Mouse (Mus musculus) lung, adult 2 months (tissue): ENCODE data around the gene Selp. TPM values are rescaled to one million over a fixed set of nuclear protein-coding genes. Genes with fewer than 3 reads are reported as not detected.
A peak's percentile ranks its signal among the peaks of the same experiment; 100 is the strongest.

Source experiments
- DNase-seq: peaks from one replicate; pipeline ENCODE4 v3.0.0; 2022
- H3K4me1 ChIP-seq: fragments of 200-500 bp; 2 replicates; pipeline ENCODE4 v1.6.1; 2011; ENCODE audit warnings: low read length; ENCODE audit not compliant: control insufficient read depth, insufficient read depth
- H3K4me3 ChIP-seq: fragments of 200-500 bp; replicated peaks from 2 replicates; pipeline ENCODE3; 2011; ENCODE audit warnings: low read depth, mild to moderate bottlenecking, control low read depth, low read length; ENCODE audit errors: extremely low read depth
- CTCF ChIP-seq: fragments of 200-500 bp; IDR thresholded peaks from 2 replicates; pipeline ENCODE4 v1.5.1; 2011; ENCODE audit warnings: mild to moderate bottlenecking, low read length, control low read depth; ENCODE audit not compliant: insufficient read depth
- POLR2A ChIP-seq: fragments of 200-500 bp; IDR thresholded peaks from 2 replicates; pipeline ENCODE4 v1.6.1; 2011; ENCODE audit warnings: low read depth, mild to moderate bottlenecking, control low read depth, low read length, borderline replicate concordance; ENCODE audit errors: extremely low read depth
- WGBS: fragments of 180-500 bp; shearing (Covaris S2); methylation state at CpG from one replicate; pipeline ENCODE4 v1.1.7; 2018; 5-methylcytosine and 5-hydroxymethylcytosine counted together
- polyA plus RNA-seq: library from polyadenylated mRNA; depleted of rRNA; stranded (reverse); fragments of >200 nt; gene quantifications from 2 replicates; pipeline ENCODE4 v1.2.3, GENCODE M21; 2012

The Selp gene
- polyA plus RNA-seq, 1 experiment: 7.4 TPM

GRCm38 (mm10) chr1:164154983-164155382 is 39.9 kb downstream of the Selp start:
- no peaks in the 10 kb centered on the region for H3K4me1 ChIP-seq
- H3K4me3 ChIP-seq: no peak overlapping the region
- WGBS: 66% methylated on average over 3 of the region's 3 CpGs
- TF ChIP-seq POLR2A (no peak), CTCF (no peak)
- no peak for DNase-seq

DNA sequence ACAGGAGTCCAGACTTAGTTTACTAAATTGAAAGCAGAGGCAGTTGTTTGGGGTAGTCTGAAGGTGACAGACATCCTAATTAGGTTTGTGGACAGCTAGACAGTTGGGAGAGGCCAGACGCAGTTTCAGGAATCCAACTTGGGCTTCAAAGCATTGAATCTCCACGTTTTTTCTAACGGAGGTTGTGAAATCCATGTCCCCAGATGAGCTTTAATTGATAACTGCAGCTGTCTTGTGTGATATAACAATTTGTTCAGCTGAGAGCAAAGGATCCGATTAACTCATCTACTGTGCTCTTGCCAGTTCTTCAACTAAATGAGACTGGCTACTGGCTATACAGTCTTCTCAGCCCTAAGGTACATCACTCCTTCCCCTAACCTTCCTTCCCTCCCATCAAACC is 43.5 kb downstream of the Selp start:
- DNase-seq: no peak
- TF ChIP-seq CTCF (no peak), POLR2A (no peak)
- 66% methylated on average over 4 of the region's 4 CpGs for WGBS
- Histone ChIP-seq H3K4me3 (no peak overlapping the region), H3K4me1 (no peaks in the 10 kb centered on the region)

DNA sequence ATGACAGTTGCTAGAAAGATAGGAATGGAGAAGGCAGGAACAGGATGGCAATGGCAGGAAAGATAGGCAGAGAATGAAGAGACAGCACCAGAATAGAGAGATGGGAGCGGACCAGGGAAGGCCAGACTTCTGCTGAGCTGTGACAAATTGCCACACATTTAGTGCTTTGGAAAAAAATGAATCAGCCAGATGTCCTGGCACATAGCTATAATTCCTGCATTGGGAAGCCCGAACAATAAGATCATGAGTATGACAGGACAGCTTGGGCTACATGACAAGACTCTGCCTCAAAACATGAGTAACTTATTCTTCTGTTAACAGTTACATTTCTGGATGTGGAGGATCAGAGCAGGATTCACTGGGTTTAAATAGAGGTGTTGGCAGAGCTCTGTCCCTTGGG is 44.7 kb downstream of the Selp start:
- no peak for TF ChIP-seq CTCF
- TF ChIP-seq POLR2A: no peak
- no peaks in the 10 kb centered on the region for H3K4me1 ChIP-seq
- WGBS: 76% methylated on average over 2 of the region's 2 CpGs
- DNase-seq: no peak
- no peak overlapping the region for H3K4me3 ChIP-seq

- no peak overlapping the region for H3K4me3 ChIP-seq
- no peak for TF ChIP-seq POLR2A
- TF ChIP-seq CTCF: no peak
- WGBS: 74% methylated on average over 5 of the region's 5 CpGs
Measured at GRCm38 (mm10) chr1:164162745-164163144, 47.7 kb downstream of the Selp start.

DNA sequence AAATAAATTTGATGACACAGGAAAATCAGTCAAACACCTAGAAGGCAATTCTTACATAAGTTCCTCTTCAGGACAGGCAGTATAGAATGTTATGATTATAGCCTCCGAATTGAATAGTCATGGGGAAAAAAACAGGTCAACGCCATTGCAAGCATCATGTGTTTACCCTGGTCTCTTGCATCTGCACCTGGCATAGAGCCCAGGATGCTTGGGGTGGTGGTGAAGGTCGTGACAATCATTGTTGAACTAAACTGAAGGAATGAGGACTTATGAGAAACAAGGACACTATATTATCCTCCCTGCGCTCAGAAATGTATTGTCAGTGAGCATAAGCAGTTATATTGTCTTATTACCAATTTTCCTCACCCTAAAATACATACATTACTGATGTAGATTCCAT is 53.8 kb downstream of the Selp start:
- H3K4me3 ChIP-seq: no peak overlapping the region
- TF ChIP-seq POLR2A (no peak), CTCF (no peak)
- DNase-seq: no peak
- WGBS: 51% methylated on average over 4 of the region's 4 CpGs
- no peaks in the 10 kb centered on the region for H3K4me1 ChIP-seq

More at GRCm38 (mm10) chr1:164162745-164163144, 47.7 kb downstream of the Selp start:
- no peak for DNase-seq
- no peaks in the 10 kb centered on the region for H3K4me1 ChIP-seq

DNA sequence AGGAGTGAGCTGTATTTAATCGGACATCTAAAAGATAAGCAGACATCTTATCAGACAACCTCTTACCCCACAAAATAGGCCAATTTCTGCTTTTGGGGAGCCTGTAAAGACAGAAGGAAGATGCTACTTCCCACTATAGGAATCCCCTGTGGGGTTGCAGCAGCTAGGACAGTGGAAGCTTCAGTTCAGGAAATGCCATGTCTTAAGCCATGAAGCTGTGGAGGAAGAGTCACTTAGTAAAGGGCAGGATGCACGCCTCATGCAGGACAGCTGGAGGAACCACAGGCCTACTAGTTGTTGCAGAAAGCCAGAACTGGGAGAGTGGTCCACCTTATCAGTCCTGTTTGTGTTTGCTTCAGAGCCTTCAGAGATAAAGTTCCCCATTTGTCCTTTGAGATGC is 55.4 kb downstream of the Selp start:
- WGBS: 58% methylated on average over 2 of the region's 2 CpGs
- no peak overlapping the region for H3K4me3 ChIP-seq
- no peak for DNase-seq
- no peaks in the 10 kb centered on the region for H3K4me1 ChIP-seq
- TF ChIP-seq CTCF (no peak), POLR2A (no peak)

DNA sequence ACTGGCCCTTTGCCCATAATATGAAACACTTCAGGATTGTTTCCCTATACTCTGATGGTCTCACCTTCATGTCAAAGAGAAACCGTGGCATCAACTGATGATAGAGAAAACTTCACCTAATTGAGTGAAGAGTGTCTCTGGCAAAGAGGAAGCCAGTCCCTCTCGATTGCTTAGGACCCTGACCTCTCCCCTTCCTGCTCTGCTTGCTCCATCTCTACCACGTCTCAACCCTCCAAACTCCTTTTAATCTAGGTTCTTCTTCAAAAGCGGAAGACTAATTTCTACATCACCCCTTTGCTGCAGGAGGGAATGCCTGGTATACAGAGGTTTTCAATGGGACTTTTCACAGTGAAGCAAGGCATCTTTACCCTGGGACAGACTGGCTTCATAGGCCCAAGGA is 58.1 kb downstream of the Selp start:
- DNase-seq: no peak
- TF ChIP-seq CTCF (no peak), POLR2A (no peak)
- Histone ChIP-seq H3K4me1 (no peaks in the 10 kb centered on the region), H3K4me3 (no peak overlapping the region)
- WGBS: 73% methylated on average over 4 of the region's 4 CpGs

- no peak for DNase-seq
- Histone ChIP-seq H3K4me3 (no peak overlapping the region), H3K4me1 (no peaks in the 10 kb centered on the region)
- TF ChIP-seq POLR2A (no peak), CTCF (no peak)
Measured at GRCm38 (mm10) chr1:164176856-164177255, 61.8 kb downstream of the Selp start.

- no peak overlapping the region for H3K4me3 ChIP-seq
- no peaks in the 10 kb centered on the region for H3K4me1 ChIP-seq
- WGBS: 71% methylated on average over 6 of the region's 6 CpGs
- TF ChIP-seq POLR2A (no peak), CTCF (no peak)
- no peak for DNase-seq
Measured at GRCm38 (mm10) chr1:164178429-164178828, 63.4 kb downstream of the Selp start.

DNA sequence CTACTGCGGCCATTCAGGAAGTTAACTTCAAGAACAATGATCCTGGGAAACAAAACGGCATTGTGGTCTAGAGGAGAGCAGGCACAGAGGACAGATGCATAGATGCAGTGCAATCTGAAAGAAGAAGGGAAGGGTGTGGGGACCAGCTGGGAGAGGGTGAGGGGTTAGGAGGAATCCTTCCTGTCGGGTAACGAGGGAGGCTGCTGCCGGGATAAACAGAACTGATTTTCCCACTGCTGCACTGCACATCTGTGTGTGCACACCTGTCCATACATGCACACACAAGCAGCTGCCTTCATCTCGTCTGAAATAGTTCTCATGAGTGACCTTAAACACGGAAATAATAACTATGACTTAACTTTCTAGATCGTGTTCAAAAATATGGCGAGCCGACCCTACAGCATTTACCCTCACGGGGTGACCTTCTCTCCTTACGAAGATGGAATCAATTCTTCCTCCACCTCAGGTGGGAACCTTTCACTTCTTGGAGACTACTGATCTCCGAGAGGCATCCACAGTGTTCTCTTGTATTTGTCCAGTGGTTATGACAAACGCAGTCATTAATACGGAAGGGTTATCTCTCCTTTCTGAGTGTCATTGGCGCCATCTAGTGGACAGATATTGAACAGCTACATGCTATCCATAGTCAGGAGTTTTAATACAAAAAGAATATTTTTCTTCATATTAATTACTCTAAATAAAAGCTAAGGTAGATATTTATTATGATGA is 69.2 kb downstream of the Selp start:
- WGBS: 31% methylated on average over 16 of the region's 16 CpGs
- peak; percentile 24 for DNase-seq
- H3K4me3 ChIP-seq: peak overlapping the region; percentile 52
- H3K4me1 ChIP-seq: peaks cover 2% of the 10 kb centered on the region; the same call in 1 of the 2 replicates
- TF ChIP-seq POLR2A: no peak
- peak; percentile 43; the same call in 1 of the 2 replicates for TF ChIP-seq CTCF
